Mouse (Mus musculus) large intestine, adult 2 months (tissue): ENCODE data around the gene Clcnkb. TPM values are rescaled to one million over a fixed set of nuclear protein-coding genes. Genes with fewer than 3 reads are reported as not detected.

Source experiments
- DNase-seq: peaks from one replicate; pipeline ENCODE4 v3.0.0-alpha.2; 2012; ENCODE audit warnings: low read depth, low spot score
- WGBS: fragments of 180-500 bp; shearing (Covaris S2); methylation state at CpG from one replicate; pipeline ENCODE4 v1.1.7; 2018; 5-methylcytosine and 5-hydroxymethylcytosine counted together
- polyA plus RNA-seq: library from polyadenylated mRNA; depleted of rRNA; stranded (reverse); fragments of >200 nt; gene quantifications from 2 replicates; pipeline ENCODE4 v1.2.3, GENCODE M21; 2012; rRNA removed

The Clcnkb gene
- polyA plus RNA-seq, 1 experiment = not detected

DNA sequence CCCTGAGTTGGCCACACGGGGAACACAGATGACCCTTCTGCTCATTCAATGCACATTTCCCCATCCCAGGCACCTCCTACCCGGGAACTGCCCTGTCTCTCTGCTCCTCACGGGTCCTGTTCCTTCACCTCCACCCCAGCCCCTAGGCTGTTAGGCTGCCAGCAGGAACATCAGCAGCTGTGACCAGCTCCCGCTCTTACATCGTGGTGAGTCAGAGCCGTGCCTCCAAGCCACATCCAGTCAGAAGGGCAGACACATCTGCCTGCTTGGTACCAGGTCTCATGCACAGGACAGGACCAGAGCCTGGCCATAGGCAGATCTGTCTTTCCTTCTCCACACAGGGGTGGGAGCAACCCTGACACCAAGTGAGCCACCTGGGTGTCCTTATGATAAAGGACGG lies 49.9 kb downstream of the Clcnkb start:
- WGBS = 73% methylated on average over 7 of the region's 7 CpGs
- no peak for DNase-seq

- DNase-seq = no peak
- 68% methylated on average over 8 of the region's 8 CpGs for WGBS
Measured at GRCm38 (mm10) chr4:141365126-141365525, 50.7 kb downstream of the Clcnkb start.

- WGBS = 27% methylated on average over 11 of the region's 11 CpGs
- DNase-seq = peak; percentile 60
Measured at GRCm38 (mm10) chr4:141362937-141363548, 52.8 kb downstream of the Clcnkb start.

- 46% methylated on average over 7 of the region's 7 CpGs for WGBS
- DNase-seq = no peak
Measured at GRCm38 (mm10) chr4:141360846-141361245, 55.0 kb downstream of the Clcnkb start.

GRCm38 (mm10) chr4:141359222-141359621 lies 56.6 kb downstream of the Clcnkb start:
- WGBS = 86% methylated on average over 6 of the region's 6 CpGs
- DNase-seq = no peak

DNA sequence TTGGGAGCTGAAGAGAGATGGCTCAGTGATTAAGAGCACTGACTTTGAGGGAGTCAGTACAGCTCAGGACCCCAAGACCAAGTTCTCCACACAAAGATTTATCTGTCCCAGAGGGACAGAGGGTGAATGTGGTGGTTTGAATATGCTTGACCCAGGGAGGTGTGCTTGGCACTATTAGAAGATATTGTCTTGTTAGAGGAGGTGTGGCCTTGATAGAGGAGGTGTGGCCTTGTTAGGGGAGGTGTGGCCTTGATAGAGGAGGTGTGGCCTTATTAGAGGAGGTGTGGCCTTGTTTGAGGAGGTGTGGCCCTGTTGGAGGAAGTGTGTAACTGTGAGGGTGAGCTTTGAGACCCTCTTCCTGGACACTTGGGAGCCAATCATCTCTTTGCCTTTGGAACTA lies 58.0 kb downstream of the Clcnkb start:
- no peak for DNase-seq

Other genes with a start within 250 kb of the Clcnkb start
- gene Rsg1, start 202.1 kb downstream of the Clcnkb start, polyA plus RNA-seq = 0.55 and 2.2 TPM in 2 replicates
- 17.8 and 25.2 TPM in 2 replicates for gene Arhgef19, start 176.5 kb downstream of the Clcnkb start, polyA plus RNA-seq
- gene Epha2, start 114.8 kb downstream of the Clcnkb start, polyA plus RNA-seq = 22.6 and 46.0 TPM in 2 replicates
- 0.56 and 0.91 TPM in 2 replicates for gene Fam131c, start 47.8 kb downstream of the Clcnkb start, polyA plus RNA-seq
- not detected in 2 replicates for gene Clcnka, start 17.3 kb downstream of the Clcnkb start, polyA plus RNA-seq
- 10.3 and 11.3 TPM in 2 replicates for gene Hspb7, start 4.8 kb upstream of the Clcnkb start, polyA plus RNA-seq
- 0.12 and 0.55 TPM in 2 replicates for gene Srarp, start 20.1 kb upstream of the Clcnkb start, polyA plus RNA-seq
- gene Zbtb17, start 28.6 kb upstream of the Clcnkb start, polyA plus RNA-seq = 31.9 and 33.2 TPM in 2 replicates
- gene Spen, start 122.6 kb upstream of the Clcnkb start, polyA plus RNA-seq = 9.1 and 11.6 TPM in 2 replicates
- 68.0 and 133 TPM in 2 replicates for gene Fblim1, start 190.1 kb upstream of the Clcnkb start, polyA plus RNA-seq
- gene Tmem82, start 202.6 kb upstream of the Clcnkb start, polyA plus RNA-seq = 37.3 and 60.7 TPM in 2 replicates
- 7.4 and 16.4 TPM in 2 replicates for gene Slc25a34, start 207.8 kb upstream of the Clcnkb start, polyA plus RNA-seq
- 11.7 and 16.7 TPM in 2 replicates for gene Plekhm2, start 248.9 kb upstream of the Clcnkb start, polyA plus RNA-seq